Mouse (Mus musculus) induced T-regulatory cell, adult 2 months (primary cell): Measurements from ENCODE around the gene Exoc1.
A peak's percentile ranks its signal among the peaks of the same experiment; 100 is the strongest.

Experiments used
- DNase-seq: peaks from one replicate; pipeline ENCODE4 v3.0.0-alpha.2; 2012; ENCODE audit warnings: low read depth

Exoc1 gene

DNA sequence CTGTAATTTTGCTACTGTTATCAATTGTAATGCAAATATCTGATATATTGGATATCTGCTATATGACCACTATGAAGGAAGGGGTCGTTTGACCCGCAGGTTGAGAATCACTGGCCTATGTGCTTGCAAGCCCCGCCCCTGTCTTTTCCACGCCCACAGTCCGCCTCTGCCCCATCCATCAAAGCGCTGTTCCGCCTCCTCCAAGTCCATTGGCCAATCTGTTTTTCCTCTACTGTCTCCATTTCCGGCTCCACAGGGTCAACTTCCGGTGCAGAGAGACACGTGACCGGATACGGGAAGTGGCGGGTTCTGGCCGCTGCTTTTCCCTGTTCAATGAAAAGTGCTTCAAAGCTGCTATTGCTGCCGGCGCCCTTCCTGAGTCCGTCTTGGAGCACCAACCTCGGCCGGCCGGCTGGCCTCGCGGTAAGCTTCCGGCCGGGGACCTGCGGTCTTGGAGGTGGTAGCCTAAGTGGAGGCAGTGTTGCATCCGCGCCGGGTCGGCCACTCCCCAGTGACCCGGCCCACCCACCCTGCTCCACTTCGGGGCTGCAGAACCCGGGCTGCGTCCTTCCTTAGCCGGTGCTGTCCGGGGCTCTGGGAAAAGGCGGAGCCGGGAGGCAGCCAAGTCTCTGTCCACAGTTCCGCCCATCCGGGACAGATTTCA, at the start of gene Exoc1:
Exoc1 (plus strand) TSS at position 272 of the 664 bp plus-strand sequence.
- DNase-seq: peak; percentile 95

DNA sequence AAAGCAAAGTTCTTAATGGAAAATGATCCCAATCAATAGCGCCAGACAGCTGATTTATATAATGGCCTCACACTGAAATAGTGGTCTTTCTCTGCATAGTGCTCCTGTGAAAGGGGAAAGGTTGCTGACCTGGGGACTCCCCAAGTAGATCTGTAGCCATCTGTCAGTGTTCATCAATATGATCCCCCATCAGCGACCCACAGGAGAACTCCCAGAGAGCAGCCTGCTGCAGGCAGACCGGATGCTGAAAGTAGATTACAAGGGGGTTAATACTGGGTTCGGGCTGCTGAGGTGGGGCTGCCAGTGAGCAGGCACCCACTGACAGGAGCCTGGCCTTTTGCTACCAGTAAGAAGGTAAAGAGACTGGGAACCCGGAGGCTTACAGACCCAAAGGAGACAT, 45.3 kb upstream of the Exoc1 start, which contains the start of gene Gm7271:
Gm7271 (plus strand) TSS at position 230 of the 400 bp plus-strand sequence.
- no peak for DNase-seq

DNA sequence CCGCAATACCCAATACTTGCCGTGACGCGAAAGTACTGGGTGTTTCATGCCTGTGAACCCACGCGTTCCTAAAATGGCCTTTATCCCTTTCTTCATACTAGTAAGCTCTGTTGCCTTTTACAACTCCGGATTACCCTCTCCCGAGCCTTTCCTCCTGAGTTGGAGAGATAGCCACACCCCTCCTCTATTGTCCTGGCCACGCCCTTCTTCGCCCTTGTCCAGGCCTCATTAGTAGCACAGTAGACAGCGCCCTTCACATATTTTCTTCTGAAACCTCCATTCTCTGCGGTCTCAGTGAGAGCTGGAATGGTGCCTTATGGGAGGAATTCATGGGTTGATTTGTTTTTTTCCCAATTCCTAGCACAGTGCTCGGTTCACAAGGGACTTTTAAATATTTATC, 34.0 kb upstream of the Exoc1 start:
- no peak for DNase-seq

DNA sequence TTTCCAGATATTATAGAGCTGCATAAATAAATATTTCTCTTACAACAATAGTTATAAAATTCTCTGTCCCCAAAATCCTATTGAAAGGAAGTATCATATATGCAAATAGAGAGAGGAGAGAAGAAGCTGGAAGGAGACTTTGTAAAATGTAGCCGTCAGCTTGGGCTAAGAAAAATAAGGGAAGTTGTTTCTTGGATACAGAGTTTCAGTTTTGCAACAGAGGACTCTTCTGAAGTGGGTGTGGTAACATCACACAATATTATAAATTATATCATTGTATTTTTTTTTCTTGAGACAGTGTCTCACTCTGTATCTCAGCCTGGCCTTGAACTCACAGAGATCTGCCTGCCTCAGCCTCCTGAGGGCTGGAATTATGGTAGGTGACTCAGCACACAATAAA, 6.7 kb upstream of the Exoc1 start:
- no peak for DNase-seq

DNA sequence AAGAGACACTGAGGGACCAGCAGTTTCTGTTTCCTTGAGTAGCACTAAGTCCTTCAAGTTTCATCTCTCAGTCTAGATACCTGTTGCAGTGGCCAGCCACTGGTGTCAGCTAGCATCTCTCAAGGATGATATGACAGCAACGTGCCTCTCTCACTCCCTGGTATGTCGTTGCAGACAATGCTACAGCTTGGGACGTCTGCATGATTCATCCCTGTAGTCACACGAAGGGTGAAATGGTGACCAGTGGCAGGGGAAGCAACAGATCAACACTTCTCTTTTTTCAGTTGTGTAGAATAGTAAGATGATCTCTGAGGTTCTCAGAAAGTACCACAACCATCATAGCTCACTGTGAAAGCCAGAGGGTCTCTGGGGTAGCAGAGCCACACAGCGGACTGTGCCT, 4.5 kb upstream of the Exoc1 start:
- no peak for DNase-seq

DNA sequence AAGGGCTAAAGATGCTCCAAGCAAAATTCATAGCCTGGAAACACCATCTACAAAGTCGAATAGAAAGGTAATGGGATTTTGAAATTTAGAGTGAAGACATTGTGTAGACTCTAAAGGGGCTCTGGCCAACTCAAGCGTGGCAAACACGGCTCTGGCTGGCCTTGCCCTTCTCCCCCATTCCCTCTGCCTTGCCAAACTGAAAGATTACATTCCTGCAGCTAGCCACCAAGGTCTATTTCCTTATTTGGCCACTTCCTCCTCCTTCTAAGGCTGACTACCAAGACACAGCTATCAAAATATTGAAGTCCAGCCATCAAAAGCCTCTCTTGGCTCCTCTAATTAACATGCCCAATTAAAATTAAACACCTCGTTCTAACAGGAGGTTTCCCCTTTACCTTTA, 4.0 kb upstream of the Exoc1 start:
- DNase-seq: no peak

DNA sequence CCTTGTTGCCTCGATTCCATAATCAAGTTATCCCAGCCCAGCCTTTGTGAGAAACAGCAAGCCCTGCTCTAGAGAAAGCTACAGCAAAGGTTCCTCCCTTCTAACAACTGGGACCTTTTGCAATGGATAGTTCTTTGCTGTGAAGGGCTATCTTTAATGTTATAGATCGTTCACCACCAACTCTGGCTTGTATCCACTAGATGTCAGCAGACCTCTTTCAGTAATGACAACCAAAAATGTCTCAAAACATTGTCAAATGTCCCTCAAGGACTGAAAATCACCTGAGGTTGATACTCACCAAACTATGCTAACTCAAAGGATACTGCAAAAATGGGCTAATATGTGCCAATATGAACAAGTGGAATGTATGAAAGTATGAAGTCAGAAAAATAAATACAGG, 3.3 kb upstream of the Exoc1 start:
- peak; percentile 27 for DNase-seq

DNA sequence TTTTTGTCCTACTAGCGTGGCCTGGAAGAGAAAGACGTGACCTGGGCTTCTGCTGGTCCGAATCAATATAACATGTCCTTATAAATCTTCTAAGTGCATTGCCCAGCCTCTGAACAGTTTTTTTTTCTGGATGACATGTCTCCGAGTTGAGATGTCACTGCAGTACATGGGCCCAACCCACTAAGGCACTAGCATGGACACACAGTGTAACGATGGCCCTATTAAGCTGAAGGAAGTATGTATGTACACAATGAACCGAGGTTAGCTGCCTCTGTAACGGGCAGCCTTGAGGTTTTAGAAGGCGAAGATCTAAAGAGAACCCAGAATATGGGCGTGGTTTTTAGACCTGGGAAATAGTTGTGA, 574 bp downstream of the Exoc1 start:
- DNase-seq: no peak

DNA sequence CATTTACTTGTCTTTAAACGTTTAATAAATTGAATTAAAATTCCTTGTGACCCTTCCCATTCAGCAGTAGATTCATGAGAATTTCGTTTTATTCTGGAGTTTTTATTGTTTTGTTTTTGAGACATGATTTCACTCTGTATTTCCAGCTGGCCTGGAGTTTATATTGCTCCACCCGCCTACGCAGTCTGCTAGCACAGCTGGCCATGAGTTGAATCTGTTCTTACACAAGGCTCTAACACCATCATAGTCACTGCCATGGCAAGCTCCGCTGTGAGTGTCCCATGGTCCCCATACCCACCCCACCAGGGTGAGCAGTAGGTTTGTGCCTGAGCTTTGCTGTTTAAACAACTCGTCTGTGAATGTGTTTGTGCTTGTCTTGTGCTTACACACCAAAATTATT, 4.1 kb downstream of the Exoc1 start:
- DNase-seq: no peak

DNA sequence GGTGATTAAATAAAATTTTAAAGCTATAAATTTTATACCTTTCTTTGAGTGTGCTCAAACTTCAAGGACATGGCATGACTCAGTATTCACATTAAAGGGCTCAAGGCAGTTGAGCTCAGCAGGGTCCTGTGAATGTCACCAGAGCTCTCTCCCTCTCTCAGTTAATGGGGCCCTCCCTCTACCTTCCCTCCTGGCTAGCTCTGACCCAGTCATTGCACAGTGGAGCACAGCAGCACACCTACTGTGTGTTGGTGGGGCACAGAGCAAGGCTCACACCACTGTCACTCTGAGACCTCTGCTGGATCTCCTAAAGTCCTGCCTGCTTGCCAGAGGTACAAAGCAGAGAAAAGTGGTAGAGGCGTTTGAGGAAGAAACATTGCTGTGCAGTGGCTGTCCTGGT, 7.1 kb downstream of the Exoc1 start:
- no peak for DNase-seq

DNA sequence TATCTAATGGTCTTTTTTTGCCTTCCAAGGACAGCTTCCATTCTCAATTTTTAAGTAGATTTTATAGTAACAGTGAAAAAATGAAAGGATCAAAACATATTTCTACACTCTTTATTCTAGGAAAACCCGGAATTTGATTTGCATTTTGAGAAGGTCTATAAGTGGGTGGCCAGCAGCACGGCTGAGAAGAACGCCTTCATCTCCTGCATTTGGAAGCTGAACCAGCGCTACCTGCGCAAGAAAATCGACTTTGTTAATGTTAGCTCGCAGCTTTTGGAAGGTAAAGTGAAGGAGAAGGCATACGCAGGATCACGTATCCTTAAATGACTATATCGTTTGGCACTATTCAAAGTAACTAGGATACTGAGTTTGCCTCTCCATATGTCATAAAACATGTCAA, 8.5 kb downstream of the Exoc1 start:
- no peak for DNase-seq

DNA sequence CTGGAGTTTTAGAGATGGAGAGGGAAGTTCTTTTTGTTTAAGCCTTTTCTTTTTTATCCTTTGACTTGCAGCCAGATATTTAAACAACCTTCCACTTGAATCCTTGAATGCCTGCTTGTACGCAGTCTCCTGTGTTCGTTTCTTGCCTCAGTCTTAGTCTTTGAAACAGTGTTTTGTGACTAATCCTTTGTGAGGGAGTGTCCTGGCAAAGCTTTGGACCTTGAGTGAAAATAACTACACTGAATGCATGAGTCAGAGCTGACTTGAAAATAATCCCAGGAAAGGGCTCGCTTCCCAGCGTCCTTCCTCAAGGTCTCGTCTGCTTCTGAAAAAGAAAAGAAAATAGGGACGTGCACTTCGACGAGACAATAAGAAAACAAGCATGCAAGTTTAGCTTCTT, 11.1 kb downstream of the Exoc1 start:
- no peak for DNase-seq

DNA sequence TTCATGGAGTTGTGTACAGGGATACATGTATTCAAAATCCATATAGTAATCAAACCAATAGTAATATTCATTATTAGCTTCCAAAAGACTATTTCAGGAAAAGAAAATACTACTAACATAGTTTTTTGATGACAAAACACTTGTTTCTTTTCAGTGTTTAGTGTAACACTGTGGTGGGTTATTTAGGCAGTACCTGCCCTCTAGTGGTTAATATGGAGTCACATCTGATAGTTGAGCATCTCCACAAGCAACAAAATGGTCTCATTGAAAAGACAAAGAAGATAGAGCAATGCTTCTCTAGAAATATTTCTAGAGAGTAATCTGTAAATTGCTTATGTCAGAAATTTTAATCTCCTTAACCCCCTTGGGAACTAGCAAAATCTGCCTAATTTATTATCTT, 11.7 kb downstream of the Exoc1 start:
- peak; percentile 15 for DNase-seq

DNA sequence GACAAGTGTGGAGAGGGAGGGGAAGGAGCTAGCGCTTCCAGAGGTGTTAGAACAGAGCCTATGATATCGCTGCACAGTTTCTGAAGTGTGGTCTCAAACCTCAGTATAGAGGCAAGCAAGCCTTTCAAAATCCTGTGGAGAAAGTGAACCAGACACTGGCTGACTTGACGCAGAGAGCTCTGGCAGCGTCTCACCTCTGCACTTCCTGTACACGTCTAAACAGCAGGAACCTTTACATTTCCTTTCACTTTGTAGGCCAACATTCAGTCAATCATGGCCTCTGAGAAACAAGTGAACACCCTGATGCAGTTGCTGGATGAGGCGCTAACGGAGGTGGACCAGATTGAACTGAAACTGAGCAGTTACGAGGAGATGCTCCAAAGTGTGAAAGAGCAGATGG, 14.1 kb downstream of the Exoc1 start:
- DNase-seq: no peak

DNA sequence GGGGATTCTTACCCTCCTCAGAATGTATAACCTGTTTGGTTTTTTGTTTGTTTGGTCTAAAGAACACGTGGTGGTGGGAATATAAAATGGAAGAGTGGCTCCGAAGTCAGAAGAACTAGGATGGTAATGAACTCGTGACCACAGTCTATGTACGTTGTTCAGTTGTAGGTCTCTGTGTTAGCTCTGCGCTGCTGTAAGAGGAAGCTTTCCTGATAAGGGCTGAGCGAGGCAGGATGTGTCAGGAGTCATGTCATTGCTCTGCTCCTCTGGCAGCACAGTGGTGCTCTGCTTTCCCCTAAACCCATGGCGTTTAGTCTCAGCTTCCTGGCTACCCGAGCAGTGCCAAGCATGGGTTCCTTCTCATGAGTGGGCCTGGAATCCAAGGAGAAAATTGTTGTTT, 21.3 kb downstream of the Exoc1 start:
- no peak for DNase-seq

DNA sequence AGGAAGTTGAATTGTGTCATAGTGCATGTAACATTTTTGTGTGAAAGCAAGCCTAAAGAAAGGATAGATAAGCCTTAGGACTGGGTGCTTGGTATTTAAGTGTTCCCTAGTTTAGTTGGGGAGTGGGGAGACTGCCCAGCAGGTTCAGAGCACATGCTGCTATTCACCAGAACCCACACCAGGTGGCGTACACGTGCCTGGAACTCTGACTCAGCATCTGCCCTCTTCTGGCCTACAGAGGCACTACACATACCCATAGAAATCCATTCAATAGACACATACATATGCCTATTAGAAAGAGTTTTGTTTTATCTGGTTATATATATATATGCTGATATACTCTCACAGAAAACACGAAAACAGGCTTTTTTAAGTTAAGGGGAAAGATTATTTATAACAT, 36.2 kb downstream of the Exoc1 start:
- peak; percentile 89 for DNase-seq

DNA sequence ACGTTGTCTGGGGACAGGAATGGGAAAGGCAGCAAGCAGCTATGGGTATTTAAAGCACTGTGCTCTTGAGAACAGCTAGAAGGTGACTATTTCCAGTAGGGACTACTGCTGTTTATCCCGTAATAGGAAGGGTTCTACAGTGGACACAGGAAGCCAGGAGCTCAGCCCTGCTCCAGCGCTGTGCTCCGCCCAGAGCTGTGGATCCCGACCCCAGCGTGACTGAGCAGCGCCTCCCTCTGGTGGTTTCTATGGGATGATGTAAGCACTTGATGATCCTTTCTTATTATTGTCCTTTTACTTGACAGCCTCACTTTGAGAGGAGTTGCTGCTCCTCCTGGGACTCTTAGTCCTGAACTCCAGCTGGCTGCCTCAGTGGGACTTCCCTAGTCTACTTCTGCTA, 45.1 kb downstream of the Exoc1 start:
- no peak for DNase-seq

DNA sequence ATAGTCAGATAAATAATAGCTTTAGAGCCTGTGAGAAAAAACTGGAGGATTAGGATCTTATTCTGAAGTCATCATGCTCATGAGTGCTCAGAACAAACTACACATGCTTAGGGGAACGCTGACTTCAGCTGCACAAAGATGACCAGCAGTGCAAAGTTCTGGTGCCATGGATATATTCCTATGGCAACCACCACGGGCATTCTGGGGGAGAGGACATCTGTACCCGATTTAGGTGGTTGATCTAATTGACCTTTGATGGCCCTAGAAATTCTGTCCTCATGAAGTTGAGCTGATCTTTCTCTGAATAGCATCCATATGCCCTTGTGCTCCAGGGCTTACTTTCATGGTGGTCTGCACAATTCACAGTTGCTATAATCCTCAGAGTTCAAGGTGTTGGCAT, 47.9 kb downstream of the Exoc1 start:
- no peak for DNase-seq

DNA sequence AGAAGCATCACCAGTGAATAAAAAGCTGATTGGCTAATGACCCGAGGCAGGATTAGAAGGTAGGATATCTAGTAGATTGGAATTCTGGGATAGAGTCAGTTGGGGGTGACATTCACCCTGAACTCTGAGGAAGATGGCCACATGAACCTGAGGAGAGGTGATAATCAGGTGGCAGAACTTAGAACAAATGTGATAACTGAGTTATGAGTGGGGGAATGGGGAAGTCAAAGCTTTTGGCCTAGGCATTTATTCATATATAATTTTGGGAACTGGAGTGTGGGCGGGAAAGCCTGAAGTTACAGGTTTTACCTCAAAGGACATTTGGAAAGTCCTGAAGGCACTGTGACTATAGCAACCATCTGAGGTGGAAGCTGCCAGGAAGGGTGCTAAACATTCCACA, 56.3 kb downstream of the Exoc1 start:
- DNase-seq: no peak

DNA sequence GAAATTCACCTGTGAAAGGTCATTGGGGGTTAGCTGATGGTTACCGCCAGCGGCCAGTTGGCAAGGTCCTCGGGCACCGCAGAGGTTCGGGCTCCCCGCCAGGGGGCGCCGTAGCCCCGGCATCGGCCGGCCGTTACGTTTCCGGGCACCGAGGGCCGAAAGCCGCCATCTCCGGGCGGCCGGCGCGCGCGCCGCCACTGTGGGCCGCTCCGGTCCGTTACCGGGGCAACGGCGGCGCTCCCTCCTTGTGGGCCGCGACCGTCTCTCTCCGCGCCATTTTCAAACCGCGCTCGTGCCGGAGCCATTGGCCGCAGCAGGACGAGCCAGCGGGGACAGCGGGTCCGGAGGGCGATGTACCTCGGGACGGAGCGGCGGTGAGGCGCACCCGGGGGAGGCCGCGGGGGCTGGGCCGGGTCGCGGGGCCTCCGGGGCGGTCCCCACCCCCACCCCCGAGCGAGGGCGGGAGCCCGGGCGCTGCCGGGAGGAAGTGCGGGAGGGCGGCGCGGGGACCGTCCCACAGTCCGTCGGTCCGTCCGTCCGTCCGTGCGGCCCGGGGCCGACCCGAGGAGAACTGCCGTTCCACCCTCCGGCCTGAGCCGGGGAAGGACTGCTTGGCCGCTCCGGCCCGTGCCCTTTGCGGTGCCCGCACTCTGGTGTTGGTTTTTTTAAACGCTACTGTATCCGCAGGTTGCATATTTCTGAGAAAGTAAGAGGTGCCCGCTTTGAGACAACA, 59.6 kb downstream of the Exoc1 start, which contains the start of gene Cep135:
Cep135 (plus strand) TSS at position 148 of the 733 bp plus-strand sequence.
- DNase-seq: peak; percentile 86

DNA sequence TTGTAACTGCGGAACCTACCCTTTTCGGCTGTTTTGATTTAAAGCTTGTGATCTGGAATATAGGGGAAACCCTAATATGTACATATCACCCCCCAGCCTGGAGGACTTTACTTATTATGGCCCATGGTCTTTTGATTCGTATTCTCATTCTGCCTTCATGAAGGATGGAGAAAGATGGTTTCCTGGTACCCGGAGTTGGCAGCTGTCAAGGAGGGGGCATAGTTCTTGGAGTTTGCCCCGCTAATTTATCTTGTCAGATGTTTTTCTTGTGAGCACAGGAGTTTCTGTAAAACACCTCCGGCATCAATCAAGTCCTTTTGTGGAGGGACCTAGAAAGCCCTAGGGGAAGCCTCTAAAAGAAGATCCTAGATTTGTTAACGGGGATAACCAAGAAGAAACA, 60.2 kb downstream of the Exoc1 start:
- DNase-seq: no peak

DNA sequence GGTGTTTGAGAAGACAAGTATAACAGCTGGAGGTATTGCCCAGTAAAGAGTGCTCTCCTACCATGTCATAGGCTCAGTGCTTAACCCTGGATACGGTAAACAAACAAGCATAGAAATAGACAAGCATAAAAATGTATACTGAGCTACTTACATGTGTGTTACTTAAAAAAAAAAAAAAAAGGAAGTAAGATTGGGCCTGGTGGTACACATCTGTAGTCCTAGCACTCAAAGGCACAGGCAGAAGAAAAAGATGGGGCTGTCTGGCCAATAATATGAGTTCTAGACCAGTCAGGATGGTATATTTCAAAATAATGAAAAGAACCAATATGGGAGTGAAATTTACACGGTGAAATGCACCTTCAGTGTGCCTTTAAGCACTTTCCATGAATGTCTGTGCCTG, 60.9 kb downstream of the Exoc1 start:
- DNase-seq: no peak

DNA sequence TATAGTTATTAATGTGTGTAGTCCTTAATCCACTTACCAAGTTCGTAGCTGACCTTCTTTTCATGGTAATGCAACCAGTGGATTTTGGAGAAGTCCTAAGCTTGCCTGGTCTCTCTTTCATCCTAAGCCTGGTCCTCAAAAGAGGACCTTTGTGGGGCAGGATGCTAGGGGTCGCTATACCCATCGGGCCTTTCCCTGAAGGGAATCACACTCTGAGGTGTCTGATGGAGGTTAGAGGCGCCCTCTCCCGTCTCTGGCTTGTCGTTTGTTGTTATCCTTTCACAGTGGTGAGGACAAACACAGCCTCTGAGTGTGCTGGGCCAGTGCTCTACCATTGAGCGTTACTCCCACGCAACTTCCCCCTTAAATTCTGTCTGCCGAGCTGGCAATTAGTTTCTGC, 62.8 kb downstream of the Exoc1 start:
- DNase-seq: no peak
